Mouse (Mus musculus): ENCODE results near the gene Mrpl54. TPM values are rescaled to one million over a fixed set of nuclear protein-coding genes. Genes with fewer than 3 reads are reported as not detected.

The Mrpl54 gene
- total and polyA plus RNA-seq, 2 experiments from 2014 or later = 162 to 164 TPM

DNA sequence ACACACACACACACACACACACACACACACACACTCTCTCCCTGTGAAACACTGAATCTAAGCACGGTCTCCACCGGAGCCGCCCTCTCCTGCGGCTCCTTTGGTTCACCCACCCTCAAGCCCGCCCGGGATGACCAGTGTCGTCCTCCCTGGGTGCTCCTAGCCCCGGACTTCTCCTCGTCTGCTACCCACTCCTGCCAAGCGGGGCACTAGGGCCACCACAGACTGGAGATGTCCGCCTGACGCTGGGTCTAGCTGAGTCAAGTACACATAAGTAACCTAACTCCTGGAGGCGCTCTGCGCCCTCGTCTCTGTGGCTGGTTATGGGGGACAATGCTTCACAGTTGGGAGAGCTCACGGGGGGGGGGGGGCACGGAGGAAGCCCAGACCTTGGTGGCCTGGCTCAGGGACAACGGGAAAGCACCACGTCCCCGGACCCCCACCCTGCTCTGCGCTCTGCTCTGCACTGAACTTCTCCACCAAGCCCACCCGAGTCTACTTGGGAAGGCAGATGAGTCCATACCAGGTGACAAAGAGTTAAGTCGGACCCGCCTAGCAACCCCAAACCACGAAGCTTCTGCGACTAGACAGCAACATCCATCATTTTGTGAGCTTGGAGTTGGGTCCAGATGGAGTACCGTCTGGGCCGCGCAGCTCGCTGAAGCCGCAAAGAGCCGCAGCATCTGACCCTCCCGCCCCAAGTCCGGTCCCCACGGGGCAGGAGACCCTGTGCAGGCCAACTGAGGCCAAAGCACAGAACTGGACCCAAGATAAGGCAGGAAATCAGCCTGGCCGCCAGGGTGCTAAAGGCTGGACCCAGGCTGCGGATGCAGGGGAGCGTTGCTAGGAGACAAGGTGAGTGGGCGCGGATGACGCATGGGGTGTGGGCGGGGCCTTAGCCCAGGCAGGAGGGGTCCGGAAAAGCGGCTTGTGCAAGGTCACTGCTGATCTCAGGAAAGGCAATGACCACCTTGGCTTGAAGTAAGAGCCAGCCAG, 14.0 kb downstream of the Mrpl54 start, which contains the start of gene Matk:
TSS of gene Matk (plus strand) at position 512 of the 996 bp plus-strand sequence.
- Histone ChIP-seq H3K9ac (replicated peaks; ENCODE audit: low read length, poor library complexity, severe bottlenecking) (peak within 1 kb of the TSS; percentile 46), H3K9me3 (ENCODE audit: low read length) (no peaks in the 10 kb centered on the region), H3K4me1 (ENCODE audit: insufficient read depth, low read length) (peaks cover 7% of the 10 kb centered on the region), H3K27ac (ENCODE audit: low read depth, low read length) (peak within 1 kb of the TSS; percentile 69), H3K36me3 (ENCODE audit: insufficient read depth, low read length) (peaks cover 15% of the 10 kb centered on the region), H3K4me3 (ENCODE audit: low read depth, low read length) (peak within 1 kb of the TSS; percentile 36), H3K27me3 (ENCODE audit: insufficient read depth, low read length) (peaks cover under 1% of the 10 kb centered on the region; the same call in 1 of the 2 replicates), H3K4me2 (ENCODE audit: low read depth, low read length, poor library complexity, severe bottlenecking) (peak within 1 kb of the TSS; percentile 68)
- DNase-seq (ENCODE audit: low spot score) (peak; percentile 86), ATAC-seq (ENCODE audit: low FRiP score) (peak; percentile 76)
- TF ChIP-seq CTCF (IDR thresholded peaks at IDR 0.05) = peak; percentile 58
- 5% methylated on average over 39 of the region's 44 CpGs for WGBS

DNA sequence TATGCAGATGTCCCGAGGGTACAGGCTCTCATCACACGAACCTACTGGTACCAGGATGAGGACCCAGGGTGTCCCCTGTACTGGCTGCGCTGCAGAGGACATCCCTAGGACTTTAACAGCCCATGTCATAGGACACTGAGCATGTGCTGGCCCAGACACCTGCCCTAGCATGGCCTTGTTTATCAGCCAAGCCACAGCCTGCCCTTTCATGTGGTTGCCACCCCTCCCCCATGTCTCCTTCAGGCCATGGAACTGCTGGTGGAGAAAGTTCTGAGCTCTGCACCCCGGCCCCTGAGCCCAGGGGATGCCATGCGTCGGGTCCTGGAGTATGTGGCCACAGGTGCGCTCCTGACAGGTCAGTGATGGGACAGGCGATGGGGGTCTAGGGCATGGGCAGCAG, 17.3 kb downstream of the Mrpl54 start:
- no peak for TF ChIP-seq CTCF (IDR thresholded peaks at IDR 0.05)
- no peak for ATAC-seq (ENCODE audit: low FRiP score)
- H3K4me3 ChIP-seq (ENCODE audit: low read depth, low read length) = no peak overlapping the region
- H3K4me2 ChIP-seq (ENCODE audit: low read depth, low read length, poor library complexity, severe bottlenecking) = no peak overlapping the region
- peaks cover 4% of the 10 kb centered on the region; the same call in 1 of the 2 replicates for H3K4me1 ChIP-seq (ENCODE audit: insufficient read depth, low read length)
- peaks cover 18% of the 10 kb centered on the region for H3K36me3 ChIP-seq (ENCODE audit: insufficient read depth, low read length)
- no peaks in the 10 kb centered on the region for H3K9me3 ChIP-seq (ENCODE audit: low read length)
- H3K9ac ChIP-seq (replicated peaks; ENCODE audit: low read length, poor library complexity, severe bottlenecking) = no peak overlapping the region
- H3K27ac ChIP-seq (ENCODE audit: low read depth, low read length) = no peak overlapping the region
- DNase-seq (ENCODE audit: low spot score) = no peak
- 85% methylated on average over 8 of the region's 8 CpGs for WGBS
- no peaks in the 10 kb centered on the region for H3K27me3 ChIP-seq (ENCODE audit: insufficient read depth, low read length)

DNA sequence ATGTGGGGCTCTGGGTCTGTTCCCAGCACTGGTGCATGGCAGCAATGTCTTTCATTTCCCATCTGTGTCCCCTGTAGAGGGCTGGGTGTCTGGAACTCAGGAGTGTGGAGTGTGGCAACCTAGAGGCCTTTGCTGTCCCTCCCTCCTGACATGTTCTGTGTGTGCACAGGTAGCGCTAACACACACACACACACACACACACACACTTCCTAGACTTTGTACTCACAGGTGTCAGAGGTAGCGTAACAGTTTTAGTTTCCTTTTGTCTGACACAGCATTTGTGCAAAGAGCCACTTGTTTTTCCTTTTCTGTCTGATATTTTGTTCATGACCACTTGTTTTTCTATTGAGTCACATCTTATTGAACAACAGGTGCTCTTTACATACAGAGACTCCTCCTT, 18.9 kb downstream of the Mrpl54 start:
- H3K4me3 ChIP-seq (ENCODE audit: low read depth, low read length) = no peak overlapping the region
- TF ChIP-seq CTCF (IDR thresholded peaks at IDR 0.05) = no peak
- no peak for DNase-seq (ENCODE audit: low spot score)
- peaks cover 4% of the 10 kb centered on the region; the same call in 1 of the 2 replicates for H3K4me1 ChIP-seq (ENCODE audit: insufficient read depth, low read length)
- no peak overlapping the region for H3K27ac ChIP-seq (ENCODE audit: low read depth, low read length)
- WGBS = 93% methylated on average over 2 of the region's 2 CpGs
- H3K4me2 ChIP-seq (ENCODE audit: low read depth, low read length, poor library complexity, severe bottlenecking) = no peak overlapping the region
- peaks cover 19% of the 10 kb centered on the region for H3K36me3 ChIP-seq (ENCODE audit: insufficient read depth, low read length)
- H3K9ac ChIP-seq (replicated peaks; ENCODE audit: low read length, poor library complexity, severe bottlenecking) = no peak overlapping the region
- no peak for ATAC-seq (ENCODE audit: low FRiP score)
- no peaks in the 10 kb centered on the region for H3K9me3 ChIP-seq (ENCODE audit: low read length)
- no peaks in the 10 kb centered on the region for H3K27me3 ChIP-seq (ENCODE audit: insufficient read depth, low read length)

DNA sequence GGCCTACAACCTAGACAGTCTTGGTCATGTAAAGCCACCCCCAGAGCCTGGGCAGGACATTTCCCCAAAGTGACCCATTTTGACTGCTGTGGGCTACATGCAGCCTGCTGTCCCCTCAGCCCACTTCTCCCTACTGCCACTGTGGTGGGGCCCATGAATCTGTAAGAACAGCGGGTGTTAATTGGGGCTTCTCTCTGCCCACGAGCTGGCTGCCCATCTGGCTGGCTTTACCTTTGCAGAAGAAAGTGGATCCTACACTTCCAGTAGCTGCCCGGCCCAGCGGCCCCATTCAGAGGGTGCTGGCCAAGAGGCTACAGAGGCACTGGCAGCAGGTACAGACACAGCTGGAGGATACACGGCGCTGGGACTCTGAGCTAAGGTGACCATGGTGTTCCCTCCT, 21.6 kb downstream of the Mrpl54 start:
- H3K4me1 ChIP-seq (ENCODE audit: insufficient read depth, low read length) = no peaks in the 10 kb centered on the region
- H3K9me3 ChIP-seq (ENCODE audit: low read length) = no peaks in the 10 kb centered on the region
- no peak overlapping the region for H3K4me3 ChIP-seq (ENCODE audit: low read depth, low read length)
- 93% methylated on average over 6 of the region's 6 CpGs for WGBS
- H3K4me2 ChIP-seq (ENCODE audit: low read depth, low read length, poor library complexity, severe bottlenecking) = no peak overlapping the region
- no peak overlapping the region for H3K27ac ChIP-seq (ENCODE audit: low read depth, low read length)
- H3K36me3 ChIP-seq (ENCODE audit: insufficient read depth, low read length) = peaks cover 16% of the 10 kb centered on the region
- no peak for TF ChIP-seq CTCF (IDR thresholded peaks at IDR 0.05)
- DNase-seq (ENCODE audit: low spot score) = no peak
- no peak for ATAC-seq (ENCODE audit: low FRiP score)
- H3K9ac ChIP-seq (replicated peaks; ENCODE audit: low read length, poor library complexity, severe bottlenecking) = no peak overlapping the region
- H3K27me3 ChIP-seq (ENCODE audit: insufficient read depth, low read length) = no peaks in the 10 kb centered on the region

DNA sequence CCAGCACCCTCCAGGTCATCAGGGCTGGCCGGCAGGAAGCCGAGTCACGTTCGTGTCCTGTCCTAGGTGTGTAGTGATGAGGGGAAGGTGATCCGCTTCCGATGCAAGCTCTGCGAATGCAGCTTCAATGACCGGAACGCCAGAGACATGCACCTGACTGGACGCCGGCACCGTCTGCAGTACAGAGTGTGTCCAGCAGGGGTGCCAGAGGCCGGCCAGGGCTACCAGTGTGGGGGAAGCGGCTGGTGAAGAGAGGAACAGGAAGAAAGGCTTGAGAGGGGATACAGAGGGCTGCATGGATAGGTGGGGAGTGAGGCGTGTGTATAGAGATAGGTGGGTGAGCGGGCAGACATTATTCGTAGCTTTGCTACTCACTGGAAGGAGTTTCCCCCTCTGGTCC, 22.1 kb downstream of the Mrpl54 start:
- H3K9ac ChIP-seq (replicated peaks; ENCODE audit: low read length, poor library complexity, severe bottlenecking) = peak overlapping the region; percentile 44; the same call in 1 of the 2 replicates
- H3K4me3 ChIP-seq (ENCODE audit: low read depth, low read length) = no peak overlapping the region
- no peaks in the 10 kb centered on the region for H3K27me3 ChIP-seq (ENCODE audit: insufficient read depth, low read length)
- no peaks in the 10 kb centered on the region for H3K9me3 ChIP-seq (ENCODE audit: low read length)
- peak; percentile 59 for ATAC-seq (ENCODE audit: low FRiP score)
- WGBS = 5% methylated on average over 17 of the region's 17 CpGs
- peak overlapping the region; percentile 6; the same call in 1 of the 2 replicates for H3K27ac ChIP-seq (ENCODE audit: low read depth, low read length)
- peak; percentile 97 for TF ChIP-seq CTCF (IDR thresholded peaks at IDR 0.05)
- DNase-seq (ENCODE audit: low spot score) = peak; percentile 69
- peaks cover 14% of the 10 kb centered on the region for H3K36me3 ChIP-seq (ENCODE audit: insufficient read depth, low read length)
- 0 out of 2 replicates have a peak overlapping the region, but pooled peaks have one; percentile 9 for H3K4me2 ChIP-seq (ENCODE audit: low read depth, low read length, poor library complexity, severe bottlenecking)
- no peaks in the 10 kb centered on the region for H3K4me1 ChIP-seq (ENCODE audit: insufficient read depth, low read length)

DNA sequence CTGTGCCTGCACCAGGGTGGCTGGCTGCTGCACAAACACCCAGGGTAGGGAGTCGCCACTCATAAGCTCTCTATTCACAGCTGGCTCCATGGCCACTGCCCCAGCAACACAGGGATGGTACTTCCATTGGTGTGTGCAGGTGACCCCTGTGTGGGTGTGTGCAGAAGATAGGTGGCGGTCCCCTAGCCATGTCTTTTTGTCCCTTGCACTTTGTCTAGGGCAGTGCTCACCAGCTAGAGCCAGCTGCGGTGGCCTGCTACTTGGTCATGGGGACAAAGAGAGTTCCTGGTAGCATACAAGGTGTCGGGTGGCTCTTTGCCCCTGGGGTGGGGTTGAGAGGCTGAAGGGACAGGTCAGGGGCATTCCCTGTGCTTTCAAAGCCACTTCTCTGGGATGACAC, 22.6 kb downstream of the Mrpl54 start:
- no peak for DNase-seq (ENCODE audit: low spot score)
- Histone ChIP-seq H3K9me3 (ENCODE audit: low read length) (no peaks in the 10 kb centered on the region), H3K4me1 (ENCODE audit: insufficient read depth, low read length) (no peaks in the 10 kb centered on the region), H3K36me3 (ENCODE audit: insufficient read depth, low read length) (peaks cover 14% of the 10 kb centered on the region), H3K27ac (ENCODE audit: low read depth, low read length) (peak overlapping the region; percentile 6; the same call in 1 of the 2 replicates), H3K4me3 (ENCODE audit: low read depth, low read length) (no peak overlapping the region), H3K4me2 (ENCODE audit: low read depth, low read length, poor library complexity, severe bottlenecking) (no peak overlapping the region), H3K27me3 (ENCODE audit: insufficient read depth, low read length) (no peaks in the 10 kb centered on the region), H3K9ac (replicated peaks; ENCODE audit: low read length, poor library complexity, severe bottlenecking) (peak overlapping the region; percentile 44; the same call in 1 of the 2 replicates)
- 77% methylated on average over 4 of the region's 4 CpGs for WGBS
- no peak for TF ChIP-seq CTCF (IDR thresholded peaks at IDR 0.05)
- ATAC-seq (ENCODE audit: low FRiP score) = no peak

Data from midbrain, postnatal 0 days (tissue).